Comparison of ENCODE assay signal across 8 mouse cellular contexts in the genomic region with DNA sequence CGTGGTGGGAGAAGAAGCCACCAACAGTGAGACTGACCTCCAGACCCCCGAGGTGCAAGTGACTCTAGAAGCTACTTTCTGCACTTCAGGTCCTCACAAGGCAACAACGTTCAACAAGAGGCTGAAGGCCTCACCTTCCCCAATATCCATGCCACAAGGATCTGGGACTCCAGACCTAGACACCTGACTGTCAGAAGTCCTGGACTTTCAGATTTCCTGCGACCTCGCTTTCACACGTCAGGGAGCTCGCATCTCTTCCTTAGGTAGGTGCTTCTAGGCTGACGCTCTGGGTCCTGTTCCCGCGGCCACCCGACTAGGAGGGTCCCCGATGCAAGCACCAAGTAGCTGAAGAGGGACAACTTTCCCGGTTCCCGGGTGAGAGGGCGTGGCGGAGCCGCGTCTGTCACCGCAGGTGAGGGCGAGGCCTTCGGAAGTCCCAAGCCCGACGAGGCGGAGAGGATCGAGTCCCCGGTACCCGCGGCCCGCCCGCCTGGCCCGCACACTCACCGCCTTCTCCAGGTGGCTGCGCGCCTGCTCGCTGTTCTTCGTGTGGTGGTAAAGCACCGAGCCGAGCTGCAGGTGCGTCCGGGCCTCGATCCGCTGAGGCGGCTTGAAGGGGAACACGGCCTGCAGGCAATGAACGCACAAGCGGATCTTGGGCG. TPM values are rescaled to one million over a fixed set of nuclear protein-coding genes. Genes with fewer than 3 reads are reported as not detected.
DNase-seq lines count a peak whose midpoint lies in the region; ATAC-seq and TF ChIP-seq lines count a peak whose summit lies in the region.

No protein-coding gene starts in this region.

- peak; percentile 49 for ATAC-seq in hindbrain, embryonic 15.5 days (ENCODE audit: low FRiP score, low read depth)
- ATAC-seq in liver, embryonic 14.5 days (ENCODE audit: insufficient read depth), result peak; percentile 54
- ATAC-seq in neural tube, embryonic 13.5 days (ENCODE audit: low read depth), result no peak; the same call in 1 of the 2 replicates

- TF ChIP-seq RAD21 in CH12.LX (IDR thresholded peaks at IDR 0.05; ENCODE audit: low read depth, low read length), result no peak

- TF ChIP-seq CTCF in CH12.LX (conservative IDR thresholded peaks at IDR 0.05 in 1 of 2, IDR thresholded peaks at IDR 0.05 in 1 of 2; ENCODE audit: low read depth in 2 of 2, low read length in 2 of 2), result no peak
- TF ChIP-seq CTCF in embryonic fibroblast, embryonic 13.5 days (IDR thresholded peaks at IDR 0.05; ENCODE audit: borderline replicate concordance, insufficient read depth, low read length), result no peak
- no peak for TF ChIP-seq CTCF in liver, embryonic 14.5 days (IDR thresholded peaks at IDR 0.05; ENCODE audit: low read depth)

- TF ChIP-seq POLR2A in CH12.LX (IDR thresholded peaks at IDR 0.05; ENCODE audit: low read depth, low read length), result no peak
- no peak for TF ChIP-seq POLR2A in embryonic fibroblast, embryonic 13.5 days (IDR thresholded peaks at IDR 0.05; ENCODE audit: low read depth, low read length)

- peak overlapping the region; percentile 82 to 99 (median 99) for H3K4me3 ChIP-seq in CH12.LX (replicated peaks in 1 of 3; ENCODE audit: low read depth in 2 of 3, low read length in 2 of 3, poor library complexity in 1 of 3)
- peak overlapping the region; percentile 81 for H3K4me3 ChIP-seq in embryonic fibroblast, embryonic 13.5 days (ENCODE audit: insufficient read depth, low read length)
- H3K4me3 ChIP-seq in hindbrain, embryonic 15.5 days, result peak overlapping the region; percentile 95
- peak overlapping the region; percentile 83 to 93 for H3K4me3 ChIP-seq in liver, embryonic 14.5 days (ENCODE audit: insufficient read depth in 1 of 2, low read depth in 2 of 2, low read length in 2 of 2)
- H3K4me3 ChIP-seq in neural tube, embryonic 13.5 days, result peak overlapping the region; percentile 85

- no peak for TF ChIP-seq EP300 in CH12.LX (IDR thresholded peaks at IDR 0.05; ENCODE audit: low read length)
- no peak for TF ChIP-seq EP300 in liver, embryonic 14.5 days (IDR thresholded peaks at IDR 0.05; ENCODE audit: low read depth)

- DNase-seq in embryo, embryonic 10.5 days (ENCODE audit: low spot score), result peak; percentile 10
- no peak for DNase-seq in embryo, embryonic 10 days (ENCODE audit: low spot score)
- DNase-seq in CH12.LX (ENCODE audit: extremely low read depth), result no peak
- DNase-seq in liver, embryonic 14.5 days (ENCODE audit: low read depth in 3 of 3, low spot score in 3 of 3), result peak in 1 of 3 experiments; percentile 12
- no peak for DNase-seq in yolk sac, embryonic 10.5 days (ENCODE audit: low spot score)

- H3K27me3 ChIP-seq in CH12.LX (replicated peaks), result no peaks in the 10 kb centered on the region
- no peaks in the 10 kb centered on the region for H3K27me3 ChIP-seq in hindbrain, embryonic 15.5 days
- no peaks in the 10 kb centered on the region for H3K27me3 ChIP-seq in liver, embryonic 14.5 days (ENCODE audit: control insufficient read depth, insufficient read depth, low read length)
- H3K27me3 ChIP-seq in neural tube, embryonic 13.5 days, result no peaks in the 10 kb centered on the region

- peak overlapping the region; percentile 47 for H3K27ac ChIP-seq in CH12.LX (ENCODE audit: insufficient read depth, low read depth)
- no peak overlapping the region for H3K27ac ChIP-seq in embryonic fibroblast, embryonic 13.5 days (ENCODE audit: insufficient read depth, low read length)
- H3K27ac ChIP-seq in hindbrain, embryonic 15.5 days (replicated peaks), result peak overlapping the region; percentile 92
- H3K27ac ChIP-seq in liver, embryonic 14.5 days, result peak overlapping the region; percentile 61
- H3K27ac ChIP-seq in neural tube, embryonic 13.5 days (replicated peaks), result peak overlapping the region; percentile 87

- H3K4me2 ChIP-seq in CH12.LX (ENCODE audit: insufficient read depth, low read depth, poor library complexity, severe bottlenecking), result peak overlapping the region; percentile 77; the same call in 1 of the 2 replicates
- H3K4me2 ChIP-seq in hindbrain, embryonic 15.5 days, result peak overlapping the region; percentile 86
- peak overlapping the region; percentile 93 for H3K4me2 ChIP-seq in liver, embryonic 14.5 days (ENCODE audit: low read depth)
- peak overlapping the region; percentile 97 for H3K4me2 ChIP-seq in neural tube, embryonic 13.5 days

- no peaks in the 10 kb centered on the region for H3K9me3 ChIP-seq in CH12.LX (replicated peaks; ENCODE audit: low read length)
- no peaks in the 10 kb centered on the region for H3K9me3 ChIP-seq in hindbrain, embryonic 15.5 days
- H3K9me3 ChIP-seq in liver, embryonic 14.5 days (ENCODE audit: control insufficient read depth, low read length), result no peaks in the 10 kb centered on the region
- H3K9me3 ChIP-seq in neural tube, embryonic 13.5 days, result no peaks in the 10 kb centered on the region

- in situ Hi-C loops in CH12.LX (cut with MboI; ENCODE audit: low pct_ligation_motif_present, low pct_unique_long_range_greater_than_20kb, low sequenced_read_pairs), result no loop called here

- peaks cover 91% of the 10 kb centered on the region for H3K79me2 ChIP-seq in CH12.LX (replicated peaks; ENCODE audit: control insufficient read depth, extremely low read depth, insufficient read depth, poor library complexity, severe bottlenecking)

- peaks cover 11 to 42% of the 10 kb centered on the region in 2 experiments for H3K4me1 ChIP-seq in CH12.LX (ENCODE audit: control insufficient read depth in 1 of 2, insufficient read depth in 2 of 2)
- peaks cover 2% of the 10 kb centered on the region for H3K4me1 ChIP-seq in embryonic fibroblast, embryonic 13.5 days (ENCODE audit: control insufficient read depth, insufficient read depth, low read length)
- peaks cover 42% of the 10 kb centered on the region for H3K4me1 ChIP-seq in hindbrain, embryonic 15.5 days (replicated peaks)
- H3K4me1 ChIP-seq in liver, embryonic 14.5 days (replicated peaks; ENCODE audit: control insufficient read depth in 2 of 2, insufficient read depth in 2 of 2, low read length in 1 of 2), result peaks cover 37 to 45% of the 10 kb centered on the region in 2 experiments
- peaks cover 39% of the 10 kb centered on the region for H3K4me1 ChIP-seq in neural tube, embryonic 13.5 days (replicated peaks)

- peak overlapping the region; percentile 94 for H3K9ac ChIP-seq in CH12.LX (ENCODE audit: insufficient read depth, low read depth)
- H3K9ac ChIP-seq in hindbrain, embryonic 15.5 days, result peak overlapping the region; percentile 84
- peak overlapping the region; percentile 85 for H3K9ac ChIP-seq in liver, embryonic 14.5 days (replicated peaks)
- H3K9ac ChIP-seq in neural tube, embryonic 13.5 days, result peak overlapping the region; percentile 97

- whole genome bisulfite sequencing in hindbrain, embryonic 15.5 days, result 2% methylated on average over 47 of the region's 47 CpGs
- under 1% methylated on average over 47 of the region's 47 CpGs for WGBS in liver, embryonic 14.5 days (ENCODE audit: insufficient replicate concordance)
- WGBS in neural tube, embryonic 13.5 days, result 2% methylated on average over 46 of the region's 47 CpGs

- peaks cover 0 to 44% of the 10 kb centered on the region in 2 experiments for H3K36me3 ChIP-seq in CH12.LX (replicated peaks in 1 of 2; ENCODE audit: control insufficient read depth in 1 of 2, insufficient read depth in 1 of 2, low read length in 1 of 2)
- no peaks in the 10 kb centered on the region for H3K36me3 ChIP-seq in hindbrain, embryonic 15.5 days
- H3K36me3 ChIP-seq in liver, embryonic 14.5 days (replicated peaks; ENCODE audit: control insufficient read depth, insufficient read depth, low read depth), result peaks cover 3% of the 10 kb centered on the region; the same call in 1 of the 2 replicates
- H3K36me3 ChIP-seq in neural tube, embryonic 13.5 days, result 0 out of 2 replicates have a peak, but pooled peaks cover 3% of the 10 kb centered on the region

- dilution Hi-C loops in CH12.LX (cut with MboI; ENCODE audit: extremely low pct_ligation_motif_present, extremely low pct_unique_long_range_greater_than_20kb, low sequenced_read_pairs), result no loop called here

RNA-seq across cellular contexts. Expression of gene Mau2, which starts 0.5 kb away (rescaled TPM):
- total RNA-seq in CH12.LX (2012; rRNA removed) (37.2 and 38.4 TPM in 2 replicates), CH12.LX (2014; rRNA removed) (24.4 and 25.5 TPM in 2 replicates)
- 15.7 and 19.5 TPM in 2 replicates for polyA plus RNA-seq in CH12.LX (2012; ENCODE audit: insufficient read length, low read depth)
- polyA plus RNA-seq in embryonic fibroblast, embryonic 13.5 days (2011; ENCODE audit: insufficient read length, low read depth, missing spikeins), result 25.8 and 31.6 TPM in 2 replicates
- polyA plus RNA-seq in hindbrain, embryonic 15.5 days (2015; fragmentation: Nextera tagmentation; extraction: Ambion mirVana), result 71.7 and 72.2 TPM in 2 replicates
- 19.2 and 19.4 TPM in 2 replicates for polyA plus RNA-seq in liver, embryonic 14.5 days (2012; rRNA removed)
- polyA plus RNA-seq in liver, embryonic 14.5 days (2014; fragmentation: Nextera tagmentation; extraction: Ambion mirVana), result 15.6 and 19.6 TPM in 2 replicates
- polyA plus RNA-seq in neural tube, embryonic 13.5 days (2015; fragmentation: Nextera tagmentation; extraction: Ambion mirVana), result 68.1 and 68.7 TPM in 2 replicates

RNA-seq across cellular contexts. Expression of gene Sugp1, which starts 0.6 kb away (rescaled TPM):
- total RNA-seq in CH12.LX (2012; rRNA removed) (21.8 and 24.0 TPM in 2 replicates), CH12.LX (2014; rRNA removed) (5.0 and 5.3 TPM in 2 replicates)
- 43.9 and 44.2 TPM in 2 replicates for polyA plus RNA-seq in CH12.LX (2012; ENCODE audit: insufficient read length, low read depth)
- 20.5 and 23.9 TPM in 2 replicates for polyA plus RNA-seq in embryonic fibroblast, embryonic 13.5 days (2011; ENCODE audit: insufficient read length, low read depth, missing spikeins)
- 55.5 and 57.6 TPM in 2 replicates for polyA plus RNA-seq in hindbrain, embryonic 15.5 days (2015; fragmentation: Nextera tagmentation; extraction: Ambion mirVana)
- polyA plus RNA-seq in liver, embryonic 14.5 days (2012; rRNA removed), result 4.7 and 6.2 TPM in 2 replicates
- polyA plus RNA-seq in liver, embryonic 14.5 days (2014; fragmentation: Nextera tagmentation; extraction: Ambion mirVana), result 8.8 and 10.3 TPM in 2 replicates
- polyA plus RNA-seq in neural tube, embryonic 13.5 days (2015; fragmentation: Nextera tagmentation; extraction: Ambion mirVana), result 57.7 and 59.2 TPM in 2 replicates

RNA-seq across cellular contexts. Expression of gene Tm6sf2, which starts 30.7 kb away (rescaled TPM):
- total RNA-seq in CH12.LX (2012; rRNA removed), result 1.9 and 2.4 TPM in 2 replicates
- 0.22 and 0.40 TPM in 2 replicates for total RNA-seq in CH12.LX (2014; rRNA removed)
- 1.8 and 2.6 TPM in 2 replicates for polyA plus RNA-seq in CH12.LX (2012; ENCODE audit: insufficient read length, low read depth)
- polyA plus RNA-seq in embryonic fibroblast, embryonic 13.5 days (2011; ENCODE audit: insufficient read length, low read depth, missing spikeins), result 1.0 TPM in 2 replicates
- 0.97 and 2.8 TPM in 2 replicates for polyA plus RNA-seq in hindbrain, embryonic 15.5 days (2015; fragmentation: Nextera tagmentation; extraction: Ambion mirVana)
- polyA plus RNA-seq in liver, embryonic 14.5 days (2012; rRNA removed), result 1.2 and 1.3 TPM in 2 replicates
- 0.85 and 1.3 TPM in 2 replicates for polyA plus RNA-seq in liver, embryonic 14.5 days (2014; fragmentation: Nextera tagmentation; extraction: Ambion mirVana)
- 1.3 and 1.7 TPM in 2 replicates for polyA plus RNA-seq in neural tube, embryonic 13.5 days (2015; fragmentation: Nextera tagmentation; extraction: Ambion mirVana)

RNA-seq across cellular contexts. Expression of gene Hapln4, which starts 41.2 kb away (rescaled TPM):
- total RNA-seq in CH12.LX (2012; rRNA removed), result 0.29 and 0.30 TPM in 2 replicates
- total RNA-seq in CH12.LX (2014; rRNA removed), result 0.07 and 0.08 TPM in 2 replicates
- 0.20 and 0.30 TPM in 2 replicates for polyA plus RNA-seq in CH12.LX (2012; ENCODE audit: insufficient read length, low read depth)
- polyA plus RNA-seq in embryonic fibroblast, embryonic 13.5 days (2011; ENCODE audit: insufficient read length, low read depth, missing spikeins), result 0.84 and 1.1 TPM in 2 replicates
- 0.87 and 1.3 TPM in 2 replicates for polyA plus RNA-seq in hindbrain, embryonic 15.5 days (2015; fragmentation: Nextera tagmentation; extraction: Ambion mirVana)
- polyA plus RNA-seq in liver, embryonic 14.5 days (2012; rRNA removed), result 0.05 and 0.06 TPM in 2 replicates
- not detected in 2 replicates for polyA plus RNA-seq in liver, embryonic 14.5 days (2014; fragmentation: Nextera tagmentation; extraction: Ambion mirVana)
- polyA plus RNA-seq in neural tube, embryonic 13.5 days (2015; fragmentation: Nextera tagmentation; extraction: Ambion mirVana), result 0.35 and 0.51 TPM in 2 replicates

RNA-seq across cellular contexts. Expression of gene Gatad2a, which starts 45.8 kb away (rescaled TPM):
- total RNA-seq in CH12.LX (2012; rRNA removed), result 70.8 and 73.2 TPM in 2 replicates
- total RNA-seq in CH12.LX (2014; rRNA removed), result 31.5 and 35.7 TPM in 2 replicates
- 95.1 and 122 TPM in 2 replicates for polyA plus RNA-seq in CH12.LX (2012; ENCODE audit: insufficient read length, low read depth)
- polyA plus RNA-seq in embryonic fibroblast, embryonic 13.5 days (2011; ENCODE audit: insufficient read length, low read depth, missing spikeins), result 63.8 and 67.2 TPM in 2 replicates
- polyA plus RNA-seq in hindbrain, embryonic 15.5 days (2015; fragmentation: Nextera tagmentation; extraction: Ambion mirVana), result 31.7 and 33.1 TPM in 2 replicates
- 18.3 and 19.2 TPM in 2 replicates for polyA plus RNA-seq in liver, embryonic 14.5 days (2012; rRNA removed)
- 22.7 and 32.9 TPM in 2 replicates for polyA plus RNA-seq in liver, embryonic 14.5 days (2014; fragmentation: Nextera tagmentation; extraction: Ambion mirVana)
- polyA plus RNA-seq in neural tube, embryonic 13.5 days (2015; fragmentation: Nextera tagmentation; extraction: Ambion mirVana), result 30.6 and 31.8 TPM in 2 replicates
